Mouse (Mus musculus): Measurements from ENCODE around the gene Myf5. TPM values are rescaled to one million over a fixed set of nuclear protein-coding genes. Genes with fewer than 3 reads are reported as not detected.

Myf5 gene
- polyA plus RNA-seq, 1 experiment from 2014 or later, result 0.21 TPM

DNA sequence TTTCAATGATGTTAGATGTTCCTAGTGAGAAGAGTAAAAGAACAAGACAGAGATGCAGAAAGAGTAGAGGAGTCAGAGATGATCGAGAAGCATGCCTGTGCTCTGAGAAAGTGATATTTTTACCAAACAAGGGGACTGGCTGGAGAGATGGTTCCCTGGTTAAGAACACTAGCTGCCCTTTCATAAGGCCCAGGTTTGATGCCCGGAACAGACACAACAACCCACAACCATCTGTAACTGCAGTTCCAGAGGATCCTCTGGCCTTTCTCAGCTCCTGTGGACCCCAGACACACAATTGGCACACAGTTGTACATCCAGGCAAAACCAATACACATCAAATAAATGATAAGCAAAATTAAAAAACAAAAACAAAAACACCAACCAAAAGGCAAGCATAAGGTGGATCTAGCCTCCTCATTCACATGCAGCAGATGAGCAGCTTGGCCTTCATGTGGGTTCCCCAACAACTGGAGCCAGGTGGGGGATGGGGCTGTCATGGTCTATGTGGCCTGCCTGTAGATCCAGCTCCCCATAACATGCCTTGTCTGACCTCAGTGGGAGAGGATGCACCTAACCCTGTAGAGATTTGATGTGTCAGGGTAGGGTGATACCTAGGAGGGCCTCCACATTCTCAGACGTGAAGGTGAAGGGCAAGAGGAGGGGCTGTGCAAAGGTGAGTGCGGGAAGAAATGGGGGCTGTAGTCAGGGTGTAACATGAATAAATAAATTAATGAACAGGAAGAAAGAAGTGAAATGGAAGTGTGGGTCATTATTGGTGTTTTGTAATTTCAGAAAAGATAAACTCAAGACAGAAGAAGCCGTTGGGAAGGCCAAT is 36.2 kb downstream of the Myf5 start:
- ATAC-seq, result no peak
- TF ChIP-seq CTCF (IDR thresholded peaks at IDR 0.05) (no peak), EP300 (IDR thresholded peaks at IDR 0.05) (no peak)

DNA sequence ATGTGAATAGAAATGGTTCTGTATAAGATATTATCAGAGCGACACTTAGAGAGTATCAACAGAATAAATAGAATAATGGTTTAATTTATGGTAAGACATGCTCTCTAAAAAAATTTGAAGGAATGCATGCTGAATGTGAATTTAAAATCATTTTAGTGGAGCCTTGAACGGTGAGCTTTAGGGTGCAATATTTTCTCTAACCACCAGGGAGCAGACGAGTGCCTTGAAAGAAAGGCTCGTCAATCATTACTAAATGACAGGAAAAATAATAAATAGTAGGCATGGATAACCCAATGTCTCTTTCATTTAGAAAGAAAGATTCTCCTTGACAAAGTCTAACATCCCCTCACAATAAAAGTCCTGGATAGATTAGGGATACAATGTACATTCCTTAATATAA is 43.2 kb downstream of the Myf5 start:
- Histone ChIP-seq H3K4me3 (ENCODE audit: low read depth, low read length) (no peak overlapping the region), H3K9me3 (ENCODE audit: low read length) (no peaks in the 10 kb centered on the region), H3K9ac (replicated peaks; ENCODE audit: low read depth) (no peak overlapping the region), H3K27me3 (replicated peaks; ENCODE audit: insufficient read depth, low read length) (no peaks in the 10 kb centered on the region), H3K36me3 (ENCODE audit: insufficient read depth, low read length) (no peaks in the 10 kb centered on the region), H3K27ac (ENCODE audit: low read length) (no peak overlapping the region), H3K4me1 (ENCODE audit: insufficient read depth, low read depth, low read length) (no peaks in the 10 kb centered on the region), H3K4me2 (replicated peaks; ENCODE audit: low read depth, low read length) (no peak overlapping the region)
- no peak for ATAC-seq
- peak; percentile 55 for DNase-seq (ENCODE audit: low spot score)
- 10% methylated on average over 4 of the region's 4 CpGs for WGBS
- TF ChIP-seq CTCF (IDR thresholded peaks at IDR 0.05), result peak; percentile 81
- TF ChIP-seq EP300 (IDR thresholded peaks at IDR 0.05), result no peak

More for the DNA sequence above, 36.2 kb downstream of the Myf5 start:
- WGBS, result 76% methylated on average over 5 of the region's 5 CpGs
- no peaks in the 10 kb centered on the region for H3K27me3 ChIP-seq (replicated peaks; ENCODE audit: insufficient read depth, low read length)
- H3K9ac ChIP-seq (replicated peaks; ENCODE audit: low read depth), result no peak overlapping the region
- no peak overlapping the region for H3K27ac ChIP-seq (ENCODE audit: low read length)
- H3K36me3 ChIP-seq (ENCODE audit: insufficient read depth, low read length), result no peaks in the 10 kb centered on the region
- DNase-seq (ENCODE audit: low spot score), result no peak
- no peaks in the 10 kb centered on the region for H3K9me3 ChIP-seq (ENCODE audit: low read length)
- no peak overlapping the region for H3K4me3 ChIP-seq (ENCODE audit: low read depth, low read length)
- H3K4me1 ChIP-seq (ENCODE audit: insufficient read depth, low read depth, low read length), result no peaks in the 10 kb centered on the region
- H3K4me2 ChIP-seq (replicated peaks; ENCODE audit: low read depth, low read length), result no peak overlapping the region

DNA sequence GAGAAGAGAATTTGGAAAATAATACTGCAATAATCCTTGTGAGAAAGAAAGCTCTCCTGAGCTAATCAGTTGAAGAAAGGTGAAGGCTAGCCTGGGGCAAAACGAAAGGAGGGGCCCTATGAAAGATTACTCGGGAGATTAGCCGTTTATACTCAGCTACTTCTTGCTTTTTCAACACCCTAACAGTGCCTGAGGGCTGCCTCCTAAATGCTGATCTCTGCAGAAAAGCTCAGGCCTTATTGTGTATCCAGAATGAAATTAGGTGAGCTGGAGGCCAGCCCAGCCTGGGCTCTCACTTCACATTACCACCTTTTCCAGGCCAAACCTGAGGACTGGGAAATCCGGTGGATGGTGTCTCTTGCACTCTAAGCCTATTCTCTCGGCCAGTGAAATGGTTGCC is 49.0 kb downstream of the Myf5 start:
- DNase-seq (ENCODE audit: low spot score) (no peak), ATAC-seq (no peak)
- no peak overlapping the region for H3K4me3 ChIP-seq (ENCODE audit: low read depth, low read length)
- WGBS, result 65% methylated on average over 5 of the region's 5 CpGs
- no peaks in the 10 kb centered on the region for H3K9me3 ChIP-seq (ENCODE audit: low read length)
- H3K4me1 ChIP-seq (ENCODE audit: insufficient read depth, low read depth, low read length), result no peaks in the 10 kb centered on the region
- H3K27me3 ChIP-seq (replicated peaks; ENCODE audit: insufficient read depth, low read length), result no peaks in the 10 kb centered on the region
- TF ChIP-seq EP300 (IDR thresholded peaks at IDR 0.05), result no peak
- TF ChIP-seq CTCF (IDR thresholded peaks at IDR 0.05), result no peak
- H3K36me3 ChIP-seq (ENCODE audit: insufficient read depth, low read length), result no peaks in the 10 kb centered on the region
- H3K27ac ChIP-seq (ENCODE audit: low read length), result no peak overlapping the region
- H3K9ac ChIP-seq (replicated peaks; ENCODE audit: low read depth), result no peak overlapping the region
- H3K4me2 ChIP-seq (replicated peaks; ENCODE audit: low read depth, low read length), result no peak overlapping the region

Small RNA genes within 50 kb of the gene (microRNA-seq; reads per million reads assigned to microRNA genes)
- gene Gm44403, result not detected

Other genes with a start within 250 kb of the Myf5 start
- gene Lin7a, start 214.4 kb downstream of the Myf5 start, polyA plus RNA-seq (2015; fragmentation: Nextera tagmentation; extraction: Ambion mirVana), result 0.42 and 0.43 TPM in 2 replicates
- 0.10 TPM in 1 of 2 replicates, not detected in the other for gene Myf6, start 8.6 kb upstream of the Myf5 start, polyA plus RNA-seq (2015; fragmentation: Nextera tagmentation; extraction: Ambion mirVana)
- 0.07 TPM in 2 replicates for gene Ptprq, start 233.9 kb upstream of the Myf5 start, polyA plus RNA-seq (2015; fragmentation: Nextera tagmentation; extraction: Ambion mirVana)